Mouse (Mus musculus) regulatory T cell (primary cell): ENCODE results near the gene Ppan.

Experiments
- in situ Hi-C: fragments of 300-600 bp; cut with MboI, MseI; formaldehyde crosslinking; loops from one replicate; pipeline ENCODE4 v1.15.1; 2025; ENCODE audit warnings: high pct_unique_total_duplicates

Gene Ppan

DNA sequence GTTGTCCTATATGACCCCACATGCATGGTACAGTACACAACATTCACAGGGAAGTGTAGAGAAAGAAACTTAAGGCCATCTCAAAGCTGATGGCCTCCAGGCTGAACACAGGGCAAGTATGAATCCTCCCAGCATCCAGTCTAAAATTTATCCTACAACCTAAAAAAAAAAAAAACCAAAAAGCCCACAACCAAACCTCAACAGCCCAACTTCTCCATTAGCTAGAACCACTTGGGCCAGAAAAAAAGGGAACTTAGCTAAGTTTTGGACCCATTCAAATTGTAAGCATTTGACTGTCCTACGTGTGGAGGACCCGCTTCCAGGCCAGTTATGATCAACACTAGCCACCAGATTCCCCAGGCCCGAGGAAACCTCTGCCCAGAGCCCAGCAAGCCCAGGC is 35.3 kb downstream of the Ppan start:
- in situ Hi-C loops: loop anchor here (5.0 to 25.0 kb wide), 2 partner anchors 89 to 754 kb away; partner anchors contain the start of genes Icam1 and Mrpl4
